Mouse (Mus musculus): ENCODE measurements around the gene Cadps. TPM values are rescaled to one million over a fixed set of nuclear protein-coding genes. Genes with fewer than 3 reads are reported as not detected.

The Cadps gene
- polyA plus RNA-seq, 1 experiment from 2014 or later, result 2.8 TPM

- 10% methylated on average over 1 of the region's 1 CpGs for WGBS
- Histone ChIP-seq H3K27me3 (no peaks in the 10 kb centered on the region), H3K27ac (no peak overlapping the region), H3K4me3 (no peak overlapping the region), H3K9me3 (no peaks in the 10 kb centered on the region), H3K4me2 (no peak overlapping the region), H3K4me1 (no peaks in the 10 kb centered on the region), H3K36me3 (no peaks in the 10 kb centered on the region), H3K9ac (no peak overlapping the region)
- ATAC-seq (ENCODE audit: insufficient number of reproducible peaks, low FRiP score, low TSS enrichment, low read depth), result no peak
Measured at GRCm38 (mm10) chr14:12531101-12531500, 291.8 kb downstream of the Cadps start.

DNA sequence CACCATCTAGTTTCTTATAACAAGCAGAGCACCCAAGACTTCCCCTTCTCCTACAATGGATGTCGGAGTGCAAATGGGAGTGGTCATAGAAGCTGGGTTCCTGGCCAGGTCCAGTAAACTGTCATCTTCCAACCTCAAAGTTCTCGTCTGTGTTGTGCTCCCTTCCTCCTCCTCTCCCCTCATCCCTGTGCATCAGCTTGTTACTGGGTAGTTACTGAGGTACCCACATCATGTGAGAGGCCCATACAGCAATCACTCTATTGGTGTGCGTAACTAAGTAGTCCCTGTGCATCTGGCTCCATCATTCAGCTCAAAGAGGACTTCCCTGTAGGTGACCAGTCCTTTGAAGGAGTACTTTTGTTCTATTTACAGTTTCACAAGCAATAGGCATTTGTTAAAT lies 292.3 kb downstream of the Cadps start:
- H3K4me1 ChIP-seq, result no peaks in the 10 kb centered on the region
- WGBS, result 60% methylated on average over 3 of the region's 3 CpGs
- no peak overlapping the region for H3K4me2 ChIP-seq
- no peak overlapping the region for H3K4me3 ChIP-seq
- no peaks in the 10 kb centered on the region for H3K9me3 ChIP-seq
- no peaks in the 10 kb centered on the region for H3K27me3 ChIP-seq
- H3K27ac ChIP-seq, result no peak overlapping the region
- no peak overlapping the region for H3K9ac ChIP-seq
- no peak for ATAC-seq (ENCODE audit: insufficient number of reproducible peaks, low FRiP score, low TSS enrichment, low read depth)
- H3K36me3 ChIP-seq, result no peaks in the 10 kb centered on the region

GRCm38 (mm10) chr14:12529961-12530542 lies 292.8 kb downstream of the Cadps start:
- Histone ChIP-seq H3K27ac (no peak overlapping the region), H3K4me1 (no peaks in the 10 kb centered on the region), H3K4me3 (no peak overlapping the region), H3K36me3 (no peaks in the 10 kb centered on the region), H3K9ac (no peak overlapping the region), H3K9me3 (no peaks in the 10 kb centered on the region), H3K27me3 (no peaks in the 10 kb centered on the region), H3K4me2 (no peak overlapping the region)
- 9% methylated on average over 11 of the region's 11 CpGs for WGBS
- 0 out of 2 replicates have a peak, but pooled peaks have one; percentile 35 for ATAC-seq (ENCODE audit: insufficient number of reproducible peaks, low FRiP score, low TSS enrichment, low read depth)

DNA sequence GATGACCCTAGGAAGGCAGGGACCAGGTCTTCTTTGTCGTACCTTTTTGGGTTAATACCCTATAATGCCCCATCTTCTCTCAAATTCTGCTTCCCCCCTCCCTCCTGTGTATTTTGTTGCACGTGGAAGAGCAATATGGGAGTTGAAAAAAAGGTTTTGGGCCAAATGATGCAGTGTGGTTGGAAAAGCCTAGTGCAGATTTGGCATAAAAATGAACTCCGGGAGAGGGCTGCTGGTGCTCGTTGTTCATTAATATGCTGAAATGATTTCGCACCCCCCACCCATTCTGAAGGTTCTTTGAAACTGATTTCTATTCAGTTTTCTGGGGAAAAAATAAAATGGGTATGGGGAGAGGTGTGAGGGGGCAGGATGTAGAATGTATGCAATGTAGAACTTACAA lies 295.6 kb downstream of the Cadps start:
- ATAC-seq (ENCODE audit: insufficient number of reproducible peaks, low FRiP score, low TSS enrichment, low read depth), result no peak
- no peak overlapping the region for H3K4me3 ChIP-seq
- WGBS, result 72% methylated on average over 5 of the region's 5 CpGs

GRCm38 (mm10) chr14:12507018-12507417 lies 315.9 kb downstream of the Cadps start:
- Histone ChIP-seq H3K27me3 (no peaks in the 10 kb centered on the region), H3K27ac (no peak overlapping the region), H3K4me1 (no peaks in the 10 kb centered on the region), H3K4me3 (no peak overlapping the region), H3K36me3 (no peaks in the 10 kb centered on the region), H3K9ac (no peak overlapping the region), H3K9me3 (no peaks in the 10 kb centered on the region), H3K4me2 (no peak overlapping the region)
- ATAC-seq (ENCODE audit: insufficient number of reproducible peaks, low FRiP score, low TSS enrichment, low read depth), result no peak
- WGBS, result 79% methylated on average over 7 of the region's 7 CpGs

More for the DNA sequence above, 295.6 kb downstream of the Cadps start:
- H3K4me1 ChIP-seq, result no peaks in the 10 kb centered on the region
- no peaks in the 10 kb centered on the region for H3K36me3 ChIP-seq
- H3K27ac ChIP-seq, result no peak overlapping the region
- H3K9ac ChIP-seq, result no peak overlapping the region
- no peaks in the 10 kb centered on the region for H3K9me3 ChIP-seq
- no peak overlapping the region for H3K4me2 ChIP-seq
- no peaks in the 10 kb centered on the region for H3K27me3 ChIP-seq

GRCm38 (mm10) chr14:12504191-12504947 lies 318.5 kb downstream of the Cadps start:
- no peak overlapping the region for H3K9ac ChIP-seq
- ATAC-seq (ENCODE audit: insufficient number of reproducible peaks, low FRiP score, low TSS enrichment, low read depth), result no peak
- no peaks in the 10 kb centered on the region for H3K36me3 ChIP-seq
- H3K4me2 ChIP-seq, result no peak overlapping the region
- no peaks in the 10 kb centered on the region for H3K9me3 ChIP-seq
- no peak overlapping the region for H3K4me3 ChIP-seq
- no peaks in the 10 kb centered on the region for H3K27me3 ChIP-seq
- 80% methylated on average over 12 of the region's 12 CpGs for WGBS
- no peaks in the 10 kb centered on the region for H3K4me1 ChIP-seq
- H3K27ac ChIP-seq, result no peak overlapping the region

GRCm38 (mm10) chr14:12462206-12462605 lies 360.7 kb downstream of the Cadps start:
- H3K4me2 ChIP-seq, result no peak overlapping the region
- H3K9me3 ChIP-seq, result no peaks in the 10 kb centered on the region
- no peak overlapping the region for H3K4me3 ChIP-seq
- 71% methylated on average over 4 of the region's 4 CpGs for WGBS
- no peak overlapping the region for H3K27ac ChIP-seq
- no peak overlapping the region for H3K9ac ChIP-seq
- no peak for ATAC-seq (ENCODE audit: insufficient number of reproducible peaks, low FRiP score, low TSS enrichment, low read depth)
- H3K4me1 ChIP-seq, result no peaks in the 10 kb centered on the region
- H3K36me3 ChIP-seq, result no peaks in the 10 kb centered on the region
- H3K27me3 ChIP-seq, result no peaks in the 10 kb centered on the region

DNA sequence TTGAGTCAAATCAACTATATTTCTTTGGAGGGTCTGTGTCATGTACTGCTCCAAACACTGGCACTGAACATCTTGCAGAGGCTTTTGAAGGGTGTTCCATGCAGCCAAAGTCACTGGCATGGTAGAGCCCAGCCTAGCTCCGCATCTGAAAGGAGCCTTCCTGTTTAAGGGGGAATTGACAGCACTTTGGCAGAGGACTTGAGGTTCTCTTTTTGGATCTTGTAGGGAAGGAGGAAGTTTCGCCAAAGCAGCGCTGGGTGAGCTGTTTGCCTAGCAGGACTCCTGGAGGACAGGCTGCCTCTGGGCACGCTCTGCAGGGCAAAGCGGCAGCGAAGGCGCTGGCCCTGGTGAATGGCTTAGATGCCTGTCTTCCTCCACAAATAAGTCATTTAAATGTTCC lies 363.2 kb downstream of the Cadps start:
- no peak overlapping the region for H3K9ac ChIP-seq
- no peaks in the 10 kb centered on the region for H3K27me3 ChIP-seq
- H3K36me3 ChIP-seq, result no peaks in the 10 kb centered on the region
- no peak overlapping the region for H3K4me3 ChIP-seq
- WGBS, result 44% methylated on average over 7 of the region's 7 CpGs
- no peak for ATAC-seq (ENCODE audit: insufficient number of reproducible peaks, low FRiP score, low TSS enrichment, low read depth)
- no peaks in the 10 kb centered on the region for H3K4me1 ChIP-seq
- no peak overlapping the region for H3K27ac ChIP-seq
- H3K9me3 ChIP-seq, result no peaks in the 10 kb centered on the region
- no peak overlapping the region for H3K4me2 ChIP-seq

DNA sequence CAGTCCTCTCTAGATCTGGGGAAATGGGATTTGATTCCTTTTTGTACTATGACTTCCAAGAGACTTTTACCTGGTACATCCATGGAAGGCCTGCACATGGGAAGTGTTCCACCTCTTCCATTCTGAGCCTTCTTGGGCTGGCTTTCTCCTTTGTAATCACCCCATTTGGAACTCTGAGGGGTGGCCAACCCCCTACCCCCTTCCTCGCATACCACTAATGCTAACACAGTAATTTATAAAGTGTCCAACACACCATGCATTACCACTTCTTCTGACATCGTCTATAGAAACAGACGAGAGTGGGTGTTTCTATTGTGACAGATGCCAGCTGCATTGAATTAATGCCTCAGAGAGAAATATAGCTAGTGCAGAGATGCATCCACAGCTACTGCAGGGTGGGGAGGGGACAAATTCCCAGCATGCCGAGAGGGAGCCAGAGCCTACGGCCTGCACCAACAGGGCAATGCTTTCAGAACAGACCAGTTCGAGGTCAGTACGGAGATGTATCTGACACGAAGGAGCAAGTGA lies 367.8 kb downstream of the Cadps start:
- Histone ChIP-seq H3K4me3 (no peak overlapping the region), H3K9me3 (no peaks in the 10 kb centered on the region), H3K4me2 (no peak overlapping the region), H3K27ac (no peak overlapping the region), H3K27me3 (no peaks in the 10 kb centered on the region), H3K4me1 (no peaks in the 10 kb centered on the region), H3K9ac (no peak overlapping the region), H3K36me3 (no peaks in the 10 kb centered on the region)
- WGBS, result 46% methylated on average over 8 of the region's 8 CpGs
- ATAC-seq (ENCODE audit: insufficient number of reproducible peaks, low FRiP score, low TSS enrichment, low read depth), result no peak

DNA sequence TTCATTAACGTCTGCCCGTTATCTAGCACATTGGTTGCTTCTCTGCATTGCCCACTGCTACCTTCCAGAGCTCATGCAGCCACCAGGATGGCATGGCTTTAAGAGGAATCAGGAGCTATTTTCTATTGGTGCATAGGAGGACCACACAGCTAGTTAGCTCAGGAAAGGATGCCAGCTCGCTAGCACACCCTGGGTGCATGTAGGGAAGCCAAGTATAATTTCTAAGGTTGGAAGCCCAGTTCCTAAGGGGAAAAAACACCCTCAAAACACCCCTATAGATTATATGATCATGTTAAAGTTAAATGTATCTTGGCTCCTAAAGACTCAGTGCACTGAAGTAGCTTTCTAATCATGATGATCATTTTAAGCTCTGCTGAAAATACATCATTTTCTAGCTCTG lies 372.1 kb downstream of the Cadps start:
- H3K36me3 ChIP-seq, result no peaks in the 10 kb centered on the region
- 65% methylated on average over 3 of the region's 3 CpGs for WGBS
- H3K27me3 ChIP-seq, result no peaks in the 10 kb centered on the region
- no peak overlapping the region for H3K4me2 ChIP-seq
- no peak overlapping the region for H3K9ac ChIP-seq
- H3K4me3 ChIP-seq, result no peak overlapping the region
- H3K27ac ChIP-seq, result no peak overlapping the region
- no peak for ATAC-seq (ENCODE audit: insufficient number of reproducible peaks, low FRiP score, low TSS enrichment, low read depth)
- H3K4me1 ChIP-seq, result no peaks in the 10 kb centered on the region
- no peaks in the 10 kb centered on the region for H3K9me3 ChIP-seq

DNA sequence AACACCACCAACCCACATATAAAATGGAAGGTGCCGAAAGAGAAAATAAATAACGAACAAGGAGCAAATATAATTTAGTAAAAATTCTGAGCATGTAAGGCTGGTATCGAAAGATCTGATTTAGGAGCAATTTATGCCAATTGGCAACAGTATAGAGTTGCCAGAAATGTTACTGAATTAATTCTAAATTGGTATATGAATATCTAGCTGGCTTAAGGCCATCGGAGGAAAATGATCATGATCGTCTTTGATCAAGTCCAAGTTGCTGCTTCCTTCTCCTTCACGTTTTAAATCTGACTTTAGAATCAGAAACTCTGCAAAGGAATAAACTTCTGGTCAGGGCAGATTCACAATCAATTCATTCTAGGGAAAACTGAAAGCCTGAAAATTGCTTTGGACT lies 374.0 kb downstream of the Cadps start:
- no peak overlapping the region for H3K9ac ChIP-seq
- H3K27ac ChIP-seq, result no peak overlapping the region
- H3K27me3 ChIP-seq, result no peaks in the 10 kb centered on the region
- H3K4me3 ChIP-seq, result no peak overlapping the region
- H3K36me3 ChIP-seq, result no peaks in the 10 kb centered on the region
- 87% methylated on average over 6 of the region's 6 CpGs for WGBS
- H3K4me1 ChIP-seq, result no peaks in the 10 kb centered on the region
- ATAC-seq (ENCODE audit: insufficient number of reproducible peaks, low FRiP score, low TSS enrichment, low read depth), result no peak
- H3K4me2 ChIP-seq, result no peak overlapping the region
- no peaks in the 10 kb centered on the region for H3K9me3 ChIP-seq

- no peak for ATAC-seq (ENCODE audit: insufficient number of reproducible peaks, low FRiP score, low TSS enrichment, low read depth)
- WGBS, result 51% methylated on average over 2 of the region's 2 CpGs
Measured at GRCm38 (mm10) chr14:12441019-12441418, 381.9 kb downstream of the Cadps start.

More at GRCm38 (mm10) chr14:12441019-12441418, 381.9 kb downstream of the Cadps start:
- H3K27ac ChIP-seq, result no peak overlapping the region
- H3K9me3 ChIP-seq, result no peaks in the 10 kb centered on the region
- no peak overlapping the region for H3K4me3 ChIP-seq
- H3K4me1 ChIP-seq, result no peaks in the 10 kb centered on the region
- H3K9ac ChIP-seq, result no peak overlapping the region
- no peak overlapping the region for H3K4me2 ChIP-seq
- no peaks in the 10 kb centered on the region for H3K27me3 ChIP-seq
- no peaks in the 10 kb centered on the region for H3K36me3 ChIP-seq
